Mouse (Mus musculus) stomach, embryonic 16.5 days (tissue): Measurements from ENCODE around the gene Dmap1. TPM values are rescaled to one million over a fixed set of nuclear protein-coding genes. Genes with fewer than 3 reads are reported as not detected.
A peak's percentile ranks its signal among the peaks of the same experiment; 100 is the strongest.

ENCODE experiments used
- ATAC-seq: fragments of 200-750 bp; cut with Nextera tagmentation; 2 replicates; pipeline ENCODE4 v1.8.0; 2017; ENCODE audit warnings: moderate number of reproducible peaks, moderate TSS enrichment; ENCODE audit not compliant: insufficient read depth, low FRiP score
- H3K27ac ChIP-seq: fragments of 300-500 bp; sonication (generic); 2 replicates; pipeline ENCODE4 v1.5.1; 2014; ENCODE audit warnings: low read length
- H3K27me3 ChIP-seq: fragments of 300-500 bp; sonication (generic); 2 replicates; pipeline ENCODE4 v1.6.1; 2014; ENCODE audit warnings: low read length, control low read depth, mixed read lengths; ENCODE audit not compliant: control insufficient read depth, insufficient read depth
- H3K36me3 ChIP-seq: fragments of 300-500 bp; sonication (generic); 2 replicates; pipeline ENCODE4 v1.6.1; 2014; ENCODE audit warnings: low read length; ENCODE audit not compliant: control insufficient read depth, insufficient read depth
- H3K4me1 ChIP-seq: fragments of 300-500 bp; sonication (generic); 2 replicates; pipeline ENCODE4 v1.6.1; 2014; ENCODE audit warnings: low read length, control low read depth, mixed read lengths; ENCODE audit not compliant: control insufficient read depth, insufficient read depth
- H3K4me2 ChIP-seq: fragments of 300-500 bp; sonication (generic); 2 replicates; pipeline ENCODE4 v1.6.1; 2014; ENCODE audit warnings: low read depth, low read length, mixed read lengths
- H3K4me3 ChIP-seq: fragments of 300-500 bp; sonication (generic); replicated peaks from 2 replicates; pipeline ENCODE4 v1.5.1; 2014; ENCODE audit warnings: mild to moderate bottlenecking, low read length
- H3K9ac ChIP-seq: fragments of 300-500 bp; sonication (generic); 2 replicates; pipeline ENCODE4 v1.6.1; 2014; ENCODE audit warnings: low read length
- H3K9me3 ChIP-seq: fragments of 300-500 bp; sonication (generic); replicated peaks from 2 replicates; pipeline ENCODE4 v1.6.1; 2016; ENCODE audit warnings: low read length, control low read depth; ENCODE audit not compliant: control insufficient read depth
- WGBS: fragments of 180-500 bp; shearing (Covaris S2); extraction: QIAGEN DNeasy Blood & Tissue Kit; methylation state at CpG from one replicate; pipeline ENCODE4 v1.1.7; 2014; 5-methylcytosine and 5-hydroxymethylcytosine counted together
- polyA plus RNA-seq: library from polyadenylated mRNA; unstranded; fragments of >200 nt; fragmentation: Nextera tagmentation; extraction: Ambion mirVana; gene quantifications from 2 replicates; pipeline ENCODE4 v1.2.1, GENCODE M21; 2015

Gene Dmap1
- polyA plus RNA-seq, 1 experiment from 2014 or later: 42.8 TPM

DNA sequence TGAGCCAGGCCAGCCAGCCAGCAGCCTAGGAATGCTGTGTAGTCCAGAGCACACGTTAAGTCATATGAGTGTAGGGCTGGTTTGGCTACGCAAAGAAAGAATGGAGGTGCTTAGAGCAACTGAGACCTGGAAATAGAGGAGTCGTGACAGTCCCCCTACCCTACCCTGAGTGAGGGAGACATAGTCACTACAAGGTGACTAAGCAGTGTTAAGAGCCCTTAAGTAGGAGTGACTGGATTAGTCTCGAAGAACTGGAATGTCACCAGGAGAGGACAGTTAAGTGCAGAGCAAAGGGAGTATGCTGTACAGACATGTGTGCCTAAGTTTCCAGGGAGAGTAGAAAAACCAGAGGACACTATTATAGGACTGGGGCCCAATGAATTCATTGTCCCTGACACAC, 45.9 kb downstream of the Dmap1 start:
- Histone ChIP-seq H3K27me3 (no peaks in the 10 kb centered on the region), H3K9me3 (no peaks in the 10 kb centered on the region), H3K36me3 (no peaks in the 10 kb centered on the region), H3K4me2 (no peak overlapping the region), H3K27ac (no peak overlapping the region), H3K9ac (no peak overlapping the region), H3K4me1 (no peaks in the 10 kb centered on the region), H3K4me3 (no peak overlapping the region)
- ATAC-seq: no peak
- whole genome bisulfite sequencing: 80% methylated on average over 4 of the region's 4 CpGs

DNA sequence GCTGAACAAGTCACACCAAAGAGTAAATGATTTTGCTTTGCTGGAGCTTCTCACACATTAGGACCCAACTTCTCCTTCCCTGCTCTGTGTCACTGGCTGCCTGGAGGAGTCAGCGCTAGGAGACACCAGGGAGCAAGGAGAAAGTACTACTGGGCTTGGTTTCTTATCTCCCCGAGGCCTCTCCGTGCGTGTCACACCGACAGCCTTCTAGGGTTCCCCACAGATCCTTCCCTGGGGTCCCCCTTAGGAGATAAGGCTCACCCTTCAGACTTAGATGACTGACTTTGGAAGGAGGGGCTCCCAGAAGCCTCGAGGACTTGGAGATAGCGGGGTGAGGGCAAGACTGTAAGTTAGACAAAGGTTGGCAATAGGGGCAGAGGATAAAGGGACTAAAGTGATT, 47.4 kb downstream of the Dmap1 start:
- no peak for ATAC-seq
- H3K9ac ChIP-seq: no peak overlapping the region
- no peak overlapping the region for H3K4me2 ChIP-seq
- no peak overlapping the region for H3K4me3 ChIP-seq
- H3K27me3 ChIP-seq: no peaks in the 10 kb centered on the region
- H3K9me3 ChIP-seq: no peaks in the 10 kb centered on the region
- WGBS: 74% methylated on average over 7 of the region's 7 CpGs
- H3K4me1 ChIP-seq: peaks cover 1% of the 10 kb centered on the region; the same call in 1 of the 2 replicates
- no peaks in the 10 kb centered on the region for H3K36me3 ChIP-seq
- no peak overlapping the region for H3K27ac ChIP-seq

DNA sequence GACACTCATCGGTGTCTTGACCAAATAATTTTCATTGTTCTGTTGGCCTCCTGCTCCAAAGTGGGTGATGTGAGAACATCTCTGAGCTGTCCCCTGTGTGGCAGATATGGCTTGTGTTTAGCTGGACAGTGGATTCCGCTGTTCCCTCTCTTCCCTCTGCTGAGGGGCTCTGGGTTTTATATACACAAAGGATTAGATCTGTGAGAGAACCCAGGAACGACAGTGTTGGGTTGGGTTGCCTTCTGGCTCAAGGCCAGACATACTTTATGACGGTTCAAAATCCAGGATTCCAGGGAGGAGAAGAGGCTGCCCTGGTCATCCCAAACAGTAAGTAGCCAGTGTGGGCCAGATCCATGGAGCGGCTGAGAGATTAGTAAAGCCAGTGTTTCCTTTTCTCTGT, 48.5 kb downstream of the Dmap1 start:
- H3K9me3 ChIP-seq: no peaks in the 10 kb centered on the region
- H3K27ac ChIP-seq: no peak overlapping the region
- ATAC-seq: peak; percentile 28; the same call in 1 of the 2 replicates
- H3K4me1 ChIP-seq: peaks cover 4% of the 10 kb centered on the region; the same call in 1 of the 2 replicates
- no peaks in the 10 kb centered on the region for H3K36me3 ChIP-seq
- 42% methylated on average over 5 of the region's 5 CpGs for WGBS
- no peak overlapping the region for H3K4me3 ChIP-seq
- H3K27me3 ChIP-seq: no peaks in the 10 kb centered on the region
- no peak overlapping the region for H3K9ac ChIP-seq
- H3K4me2 ChIP-seq: no peak overlapping the region

DNA sequence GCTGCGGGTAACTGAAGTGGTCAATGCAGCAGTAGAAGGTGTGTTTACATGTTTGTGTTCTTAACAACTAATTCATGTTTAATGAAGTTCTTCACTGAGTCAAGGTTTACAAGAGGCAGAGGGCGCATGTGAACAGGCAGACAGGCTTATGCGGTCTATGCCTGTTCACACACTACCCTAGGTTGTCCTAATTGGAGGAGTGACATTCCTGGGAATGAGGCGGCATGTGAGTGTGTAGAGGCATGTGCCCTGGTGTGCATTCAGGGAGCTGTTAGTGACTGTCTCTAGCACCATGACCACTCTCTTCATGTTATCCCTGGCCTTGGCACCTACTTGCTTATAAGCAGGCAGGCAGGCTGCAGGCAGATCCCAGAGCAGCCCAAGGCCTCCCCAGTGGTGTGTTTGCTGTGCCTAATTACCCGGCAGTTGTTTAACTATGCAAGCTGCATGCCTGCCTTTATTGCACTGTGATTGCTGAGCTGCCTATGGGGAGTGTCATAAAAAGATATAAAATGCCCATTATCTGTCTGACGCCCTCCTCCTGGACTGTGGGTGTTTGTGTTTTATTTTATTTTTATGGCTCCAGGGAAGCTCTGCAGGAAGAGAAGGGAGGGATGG, 51.9 kb downstream of the Dmap1 start:
- H3K27ac ChIP-seq: no peak overlapping the region
- no peaks in the 10 kb centered on the region for H3K9me3 ChIP-seq
- H3K4me3 ChIP-seq: no peak overlapping the region
- 0 out of 2 replicates have a peak, but pooled peaks cover 7% of the 10 kb centered on the region for H3K36me3 ChIP-seq
- no peaks in the 10 kb centered on the region for H3K27me3 ChIP-seq
- 66% methylated on average over 6 of the region's 6 CpGs for whole genome bisulfite sequencing
- H3K9ac ChIP-seq: no peak overlapping the region
- no peak for ATAC-seq
- peaks cover 4% of the 10 kb centered on the region; the same call in 1 of the 2 replicates for H3K4me1 ChIP-seq
- H3K4me2 ChIP-seq: no peak overlapping the region

DNA sequence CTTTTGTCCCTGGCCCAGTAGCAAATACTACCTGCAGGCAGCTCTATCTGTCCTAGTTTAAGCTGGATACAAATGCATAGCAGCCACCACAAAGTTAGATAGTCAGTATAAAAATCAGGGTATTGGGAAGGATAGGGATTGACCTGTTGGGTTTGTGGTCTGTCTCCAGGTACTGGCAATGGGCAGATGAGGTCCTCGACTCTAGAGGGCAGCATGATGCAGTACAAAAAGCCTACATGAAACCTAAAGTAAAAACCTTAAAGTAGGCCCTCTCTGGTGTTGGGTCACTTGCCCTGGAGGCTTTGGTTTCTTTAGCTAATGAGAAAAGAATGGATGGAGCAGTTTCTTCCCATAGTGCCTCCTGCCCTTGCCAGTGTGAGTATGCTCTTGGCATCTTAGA, 53.6 kb downstream of the Dmap1 start:
- Histone ChIP-seq H3K27me3 (no peaks in the 10 kb centered on the region), H3K27ac (no peak overlapping the region), H3K4me2 (no peak overlapping the region), H3K36me3 (0 out of 2 replicates have a peak, but pooled peaks cover 7% of the 10 kb centered on the region), H3K9me3 (no peaks in the 10 kb centered on the region), H3K9ac (no peak overlapping the region), H3K4me3 (no peak overlapping the region), H3K4me1 (peaks cover 6% of the 10 kb centered on the region; the same call in 1 of the 2 replicates)
- ATAC-seq: no peak
- 47% methylated on average over 1 of the region's 1 CpGs for WGBS

Other genes with a start within 250 kb of the Dmap1 start
- 46.5 and 50.1 TPM in 2 replicates for gene Rnf220, start 185.2 kb downstream of the Dmap1 start, polyA plus RNA-seq
- gene Eri3, start 131.9 kb downstream of the Dmap1 start, polyA plus RNA-seq: 89.6 and 106 TPM in 2 replicates
- gene Gm12845, start 42.1 kb upstream of the Dmap1 start, polyA plus RNA-seq: not detected in 2 replicates
- 0.08 TPM in 1 of 2 replicates, not detected in the other for gene Klf17, start 83.4 kb upstream of the Dmap1 start, polyA plus RNA-seq
- 15.4 and 16.9 TPM in 2 replicates for gene Slc6a9, start 152.2 kb upstream of the Dmap1 start, polyA plus RNA-seq
- 0.62 and 1.6 TPM in 2 replicates for gene Ccdc24, start 190.3 kb upstream of the Dmap1 start, polyA plus RNA-seq
- 11.4 and 14.6 TPM in 2 replicates for gene B4galt2, start 201.2 kb upstream of the Dmap1 start, polyA plus RNA-seq
- 224 and 241 TPM in 2 replicates for gene Atp6v0b, start 205.1 kb upstream of the Dmap1 start, polyA plus RNA-seq
- 16.5 and 19.4 TPM in 2 replicates for gene Dph2, start 209.8 kb upstream of the Dmap1 start, polyA plus RNA-seq
- 42.4 and 43.8 TPM in 2 replicates for gene Ipo13, start 232.7 kb upstream of the Dmap1 start, polyA plus RNA-seq
- gene Artn, start 247.5 kb upstream of the Dmap1 start, polyA plus RNA-seq: 5.3 and 7.8 TPM in 2 replicates